Mouse (Mus musculus): Measurements from ENCODE around the gene Abhd14b. TPM values are rescaled to one million over a fixed set of nuclear protein-coding genes. Genes with fewer than 3 reads are reported as not detected.

The Abhd14b gene
- 10 to 100 TPM; 13.3 to 13.8 TPM for total RNA-seq (2021)

DNA sequence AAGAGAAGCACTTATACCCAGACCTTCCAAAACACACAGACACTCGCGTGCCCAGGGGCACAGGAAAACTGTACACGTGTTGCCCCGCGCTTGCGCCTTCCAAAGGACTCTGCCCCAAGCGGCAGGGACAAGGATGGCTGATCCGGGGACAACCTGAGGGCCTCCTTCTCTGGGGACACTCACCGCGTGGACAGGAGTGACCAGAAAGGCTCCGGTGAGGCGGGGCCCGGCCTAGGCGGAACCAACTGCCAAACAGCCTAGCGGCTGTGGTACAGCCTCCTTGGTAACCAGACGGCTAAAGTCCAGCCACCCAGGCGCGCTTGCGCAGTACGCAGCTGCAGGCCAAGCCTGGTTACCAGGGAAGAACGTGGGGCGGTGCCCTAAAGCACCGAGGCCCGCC, at the start of gene Abhd14b, which contains the start of gene Abhd14a:
Gene Abhd14b (plus strand): TSS at position 112 of the 400 bp plus-strand sequence.
Gene Abhd14a (minus strand): TSS at position 331 of the 400 bp plus-strand sequence.
- DNase-seq, result peak; percentile 95
- intact Hi-C loops (cut with DNase I), result no loop called here

DNA sequence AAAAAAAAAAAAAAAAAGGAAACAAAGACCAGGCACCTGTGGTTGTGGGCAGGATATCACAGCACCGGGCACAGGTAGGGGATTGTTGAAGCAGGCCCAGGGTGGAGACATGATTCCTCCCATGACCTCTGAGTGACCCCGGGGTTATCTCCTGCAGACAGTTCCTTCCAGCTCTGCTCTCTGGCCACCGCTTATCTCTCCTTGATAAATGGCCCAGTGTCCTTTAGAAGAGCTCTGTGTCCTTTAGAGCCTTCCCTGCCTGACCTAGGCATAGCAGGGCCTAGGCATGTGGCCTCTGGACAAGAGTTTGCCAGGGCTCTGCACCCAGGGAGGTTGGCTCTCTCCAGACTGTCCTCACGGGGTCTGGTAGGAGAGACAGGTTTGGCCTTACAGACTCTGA, 49.5 kb upstream of the Abhd14b start:
- DNase-seq, result no peak
- intact Hi-C loops (cut with DNase I), result no loop called here

- no peak for DNase-seq
- intact Hi-C loops (cut with DNase I), result no loop called here
These were observed 48.5 kb upstream of the Abhd14b start for GRCm38 (mm10) chr9:106398667-106399311.

- no peak for DNase-seq
- intact Hi-C loops (cut with DNase I), result no loop called here
These were observed 47.5 kb upstream of the Abhd14b start for GRCm38 (mm10) chr9:106399808-106400207.

DNA sequence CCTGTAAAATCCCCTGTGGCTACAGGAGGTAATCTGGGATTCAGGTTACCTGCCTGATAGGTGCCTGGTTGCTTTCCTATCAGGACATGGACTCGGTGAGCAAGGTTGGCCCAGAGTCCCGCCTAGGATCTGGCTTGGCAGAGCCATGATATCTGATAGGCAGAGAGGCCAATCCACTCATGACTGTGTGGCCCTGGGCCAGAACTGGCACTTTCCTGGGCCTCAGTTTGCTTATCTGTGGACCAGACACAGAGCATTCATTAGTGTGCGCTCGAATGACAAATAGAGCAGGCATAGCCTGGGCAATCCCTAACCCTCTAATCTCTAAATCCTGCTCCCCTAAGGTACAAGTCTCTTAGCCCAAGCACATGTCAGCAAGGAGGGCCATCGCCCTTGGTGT, 45.1 kb upstream of the Abhd14b start:
- DNase-seq, result no peak
- intact Hi-C loops (cut with DNase I), result no loop called here

DNA sequence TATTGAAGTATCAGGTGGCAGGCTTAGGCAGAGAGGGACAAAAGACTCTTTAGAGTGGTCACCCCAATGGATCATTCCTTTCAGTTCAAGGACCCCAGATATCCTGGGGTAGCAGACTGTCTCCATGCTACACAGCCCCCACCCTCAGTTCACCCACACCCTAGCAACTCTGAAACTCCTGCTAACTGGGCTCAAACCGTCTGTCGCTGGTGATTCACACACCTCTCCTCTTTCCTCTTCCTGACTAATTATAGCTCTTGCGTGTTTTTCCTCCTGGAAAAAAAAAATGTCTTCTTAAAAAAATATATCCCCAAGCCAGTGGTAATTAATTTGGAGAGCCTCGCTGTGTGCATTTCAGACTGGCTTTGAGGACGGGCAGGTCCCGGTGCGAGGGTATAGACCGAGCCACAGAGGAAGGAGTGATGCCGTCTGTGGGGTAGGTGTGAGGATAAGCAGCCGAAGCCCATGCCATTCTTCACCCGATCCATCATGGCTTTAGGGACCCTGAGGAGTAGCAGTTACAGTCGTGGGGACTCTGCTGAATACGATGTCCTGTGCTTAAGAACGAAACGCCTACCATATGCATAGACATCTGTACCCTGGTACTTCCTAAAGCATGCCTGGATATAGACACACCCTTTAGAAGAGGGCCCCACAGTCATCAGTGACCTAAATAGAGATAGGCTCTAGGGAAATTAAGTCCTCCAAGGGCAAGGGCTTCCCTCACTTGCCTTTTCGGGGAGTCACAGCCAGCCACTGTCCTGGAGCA, 44.5 kb upstream of the Abhd14b start:
- intact Hi-C loops (cut with DNase I), result no loop called here
- no peak for DNase-seq

DNA sequence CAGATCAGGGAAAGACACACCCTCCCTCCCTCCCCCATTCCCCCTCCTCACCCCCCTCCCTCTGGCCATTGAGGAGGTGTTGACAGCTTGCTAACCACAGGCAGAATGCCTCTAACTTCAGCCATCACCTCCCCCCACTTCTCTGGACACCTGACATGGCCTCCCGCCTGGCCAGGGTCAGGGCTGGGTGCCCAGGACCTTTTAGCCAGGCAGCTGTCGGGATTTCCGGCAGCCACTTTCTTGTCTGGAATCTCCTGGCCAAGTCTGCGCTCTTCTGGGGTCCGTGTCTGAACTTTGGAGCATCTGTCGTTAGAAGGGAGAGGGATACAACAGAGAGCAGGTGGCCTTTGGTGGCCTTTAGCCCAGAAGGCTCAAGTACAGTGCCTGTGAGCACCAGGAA, 42.0 kb upstream of the Abhd14b start:
- DNase-seq, result peak; percentile 81
- intact Hi-C loops (cut with DNase I), result no loop called here

GRCm38 (mm10) chr9:106406443-106407078, 40.7 kb upstream of the Abhd14b start:
- no peak for DNase-seq
- intact Hi-C loops (cut with DNase I), result no loop called here

DNA sequence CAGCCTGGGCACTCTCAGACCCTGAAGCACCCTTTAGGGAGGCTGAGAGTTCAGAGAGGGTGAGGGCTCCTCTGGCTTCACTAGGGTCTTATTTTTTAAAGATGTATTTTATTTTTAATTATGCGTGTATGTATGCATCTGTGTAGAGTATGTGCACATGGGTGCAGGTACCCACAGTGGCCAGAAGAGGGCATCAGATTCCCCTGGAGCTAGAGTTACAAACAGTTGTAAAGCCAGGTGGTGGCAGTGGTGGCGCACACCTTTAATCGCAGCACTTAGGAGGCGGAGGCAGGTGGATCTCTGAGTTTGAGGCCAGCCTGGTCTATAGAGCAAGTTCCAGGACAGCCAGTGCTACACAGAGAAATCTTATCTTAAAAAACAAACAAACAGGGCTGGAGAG, 38.2 kb upstream of the Abhd14b start:
- DNase-seq, result no peak
- intact Hi-C loops (cut with DNase I), result no loop called here

GRCm38 (mm10) chr9:106410086-106410650, 37.1 kb upstream of the Abhd14b start:
- no peak for DNase-seq
- intact Hi-C loops (cut with DNase I), result no loop called here

- intact Hi-C loops (cut with DNase I), result no loop called here
- DNase-seq, result no peak
These were observed 36.1 kb upstream of the Abhd14b start for GRCm38 (mm10) chr9:106411091-106411594.

- intact Hi-C loops (cut with DNase I), result no loop called here
- DNase-seq, result no peak
These were observed 35.5 kb upstream of the Abhd14b start for GRCm38 (mm10) chr9:106411729-106412128.

DNA sequence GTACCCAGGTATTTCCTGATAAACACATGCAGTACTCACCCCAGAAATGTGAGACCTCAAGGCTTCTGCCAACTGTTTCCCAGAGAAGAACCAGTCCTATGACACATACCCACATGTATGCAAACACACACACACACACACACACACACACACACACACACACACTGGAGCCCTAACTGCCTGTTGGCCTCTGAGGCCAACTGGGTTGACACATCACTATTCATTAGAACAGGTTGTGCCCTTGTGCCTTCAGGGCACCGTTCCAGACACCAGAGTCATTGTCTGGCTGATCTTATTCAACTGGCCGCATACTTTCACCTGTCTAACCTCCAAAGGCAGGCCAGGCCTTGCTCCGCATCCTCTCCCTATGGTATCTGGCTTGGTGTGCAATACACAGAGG, 35.0 kb upstream of the Abhd14b start:
- intact Hi-C loops (cut with DNase I), result no loop called here
- no peak for DNase-seq

- intact Hi-C loops (cut with DNase I), result no loop called here
- DNase-seq, result no peak
These were observed 33.7 kb upstream of the Abhd14b start for GRCm38 (mm10) chr9:106413606-106414005.

DNA sequence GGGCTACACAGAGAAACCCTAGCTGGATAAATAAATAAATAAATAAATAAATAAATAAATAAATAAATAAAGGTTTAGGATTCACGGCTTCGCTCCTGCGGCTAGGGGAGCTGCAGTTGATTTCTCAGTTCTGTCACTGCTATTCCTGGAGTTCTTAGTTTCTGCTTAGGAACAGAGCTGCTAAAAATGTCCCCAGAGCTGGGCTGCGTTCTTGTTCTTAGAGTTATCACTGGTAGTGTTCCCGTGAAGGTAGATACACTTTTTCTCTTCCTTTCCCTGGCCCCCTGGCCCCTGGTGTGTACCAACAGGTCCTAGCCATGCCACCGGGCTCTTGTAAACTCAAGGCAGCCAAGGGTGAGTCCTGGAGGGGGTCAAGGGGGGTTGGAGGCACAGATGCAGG, 30.4 kb upstream of the Abhd14b start:
- intact Hi-C loops (cut with DNase I), result loop anchor here (5.0 kb wide), 1 partner anchor 110 kb away; no protein-coding TSS in a partner anchor
- DNase-seq, result no peak

DNA sequence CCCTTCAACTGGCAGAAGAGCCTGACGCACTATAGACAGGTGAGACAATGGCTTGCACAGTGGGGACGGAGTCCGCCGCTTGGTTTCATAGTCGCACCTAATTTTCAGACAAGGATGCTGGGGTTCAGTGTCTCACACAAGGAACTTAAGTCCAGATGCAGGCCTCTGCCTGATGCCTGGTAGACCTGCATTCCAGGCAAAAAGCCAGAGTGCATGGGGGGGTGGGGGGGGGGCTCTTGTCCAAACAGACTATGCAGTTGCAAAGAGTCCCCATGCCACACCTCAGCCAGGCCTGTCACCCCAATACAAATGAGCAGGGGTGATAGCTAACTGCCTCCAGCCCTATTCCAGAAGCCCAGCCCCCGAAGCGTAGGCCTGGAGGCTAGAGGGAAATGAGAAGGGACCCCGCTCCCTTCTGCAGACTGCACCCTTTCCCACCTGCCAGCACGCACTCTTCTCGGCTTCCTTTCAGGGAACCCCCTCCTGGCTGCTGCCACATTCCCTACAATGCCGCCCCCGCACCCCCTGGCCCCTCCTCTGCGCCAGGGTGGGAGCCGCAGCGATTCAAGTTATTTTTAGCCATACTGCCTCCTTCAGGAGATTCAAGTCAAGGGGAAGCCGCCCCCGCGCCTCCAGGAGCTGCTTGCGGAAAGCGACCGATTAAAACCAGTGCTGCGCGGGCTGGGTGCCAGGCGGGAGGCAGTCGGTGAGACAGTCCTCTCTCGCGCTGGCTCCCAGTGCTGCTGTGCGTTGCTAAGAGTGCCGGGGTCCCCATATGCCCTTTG, 29.2 kb upstream of the Abhd14b start:
- intact Hi-C loops (cut with DNase I), result loop anchor here (2.0 to 5.0 kb wide), 2 partner anchors 49 to 111 kb away; partner anchors contain the start of gene Dusp7
- DNase-seq, result peak; percentile 90

GRCm38 (mm10) chr9:106420608-106421007, 26.7 kb upstream of the Abhd14b start:
- intact Hi-C loops (cut with DNase I), result loop anchor here (1.0 to 10.0 kb wide), 2 partner anchors 131 to 206 kb away; no protein-coding TSS in a partner anchor
- DNase-seq, result no peak

DNA sequence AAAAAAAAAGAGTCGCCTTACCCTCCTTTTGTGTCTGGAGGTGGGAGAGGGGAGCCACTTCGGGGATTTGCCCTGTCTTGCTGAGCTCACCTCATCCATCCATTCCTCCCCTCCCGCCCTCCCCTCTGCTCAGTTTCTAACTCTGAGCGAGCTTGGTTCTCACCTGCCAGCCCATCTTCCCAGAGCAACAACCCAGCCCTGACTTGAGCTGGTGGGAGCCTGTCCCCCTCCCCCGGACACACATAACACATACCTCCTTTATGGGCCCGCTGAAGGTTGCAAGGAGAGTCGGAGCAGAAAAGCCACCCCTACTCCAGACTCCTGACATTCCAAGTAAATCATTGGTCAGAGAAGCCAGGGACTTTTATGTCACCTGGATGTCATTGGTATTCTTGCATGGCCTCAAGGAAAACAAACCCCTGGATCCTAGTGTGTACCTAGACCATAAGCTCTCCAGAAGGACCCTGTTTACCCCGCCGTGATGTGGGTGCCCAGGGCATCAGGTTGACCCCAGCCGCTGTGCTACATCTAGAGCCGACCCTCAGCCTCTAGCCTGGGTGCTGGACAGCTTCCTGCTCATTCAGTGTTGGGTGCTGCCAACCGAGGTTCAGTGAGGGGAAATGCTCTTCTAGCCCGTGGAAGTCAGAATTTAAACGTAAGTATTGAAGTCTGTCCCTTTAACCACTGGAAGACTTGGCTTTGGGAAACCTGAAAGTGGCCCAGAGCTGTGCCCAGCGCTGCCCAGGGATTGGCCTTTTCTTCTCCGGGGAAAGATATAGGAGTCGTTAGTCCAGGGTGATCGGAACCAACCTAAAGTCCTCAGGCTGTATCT, 26.0 kb upstream of the Abhd14b start:
- intact Hi-C loops (cut with DNase I), result loop anchor here (1.0 to 10.0 kb wide), 2 partner anchors 132 to 206 kb away; no protein-coding TSS in a partner anchor
- DNase-seq, result no peak

GRCm38 (mm10) chr9:106421865-106422160, 25.4 kb upstream of the Abhd14b start:
- intact Hi-C loops (cut with DNase I), result loop anchor here (1.0 to 10.0 kb wide), 2 partner anchors 133 to 207 kb away; no protein-coding TSS in a partner anchor

More at GRCm38 (mm10) chr9:106421865-106422160, 25.4 kb upstream of the Abhd14b start:
- DNase-seq, result peak; percentile 88
